Mouse (Mus musculus): ENCODE data around the gene Ankdd1b. TPM values are rescaled to one million over a fixed set of nuclear protein-coding genes. Genes with fewer than 3 reads are reported as not detected.

Ankdd1b gene
- total RNA-seq, 1 experiment = 1.1 TPM

- in situ Hi-C loops (cut with MboI; ENCODE audit: low sequenced_read_pairs in 2 of 2, unreplicated experiment in 2 of 2) = no loop called here
- TF ChIP-seq MAFK (IDR thresholded peaks at IDR 0.05; ENCODE audit: insufficient read depth, low read depth, low read length) = no peak
- TF ChIP-seq CHD2 (IDR thresholded peaks at IDR 0.05; ENCODE audit: low read depth, low read length) = no peak
- TF ChIP-seq ZNF384 (IDR thresholded peaks at IDR 0.05; ENCODE audit: low read depth, low read length) = no peak
- TF ChIP-seq ZC3H11A (IDR thresholded peaks at IDR 0.05; ENCODE audit: borderline replicate concordance, low read depth, low read length) = no peak
- no peak for TF ChIP-seq HCFC1 (IDR thresholded peaks at IDR 0.05; ENCODE audit: borderline replicate concordance, insufficient read depth, low read length)
- no peak overlapping the region for H3K9ac ChIP-seq (ENCODE audit: insufficient read depth, low read depth, low read length, poor library complexity, severe bottlenecking)
- no peaks in the 10 kb centered on the region for H3K4me1 ChIP-seq (ENCODE audit: control insufficient read depth in 2 of 2, insufficient read depth in 2 of 2, low read length in 2 of 2, poor library complexity in 1 of 2)
- no peaks in the 10 kb centered on the region for H3K9me3 ChIP-seq (ENCODE audit: control insufficient read depth, insufficient read depth, low read depth, low read length)
- no peak for DNase-seq (ENCODE audit: low read depth, low spot score)
- H3K36me3 ChIP-seq (ENCODE audit: control insufficient read depth, insufficient read depth, low read length, poor library complexity, severe bottlenecking) = no peaks in the 10 kb centered on the region
- no peak overlapping the region for H3K27ac ChIP-seq (ENCODE audit: insufficient read depth, low read depth, low read length, poor library complexity, severe bottlenecking)
- no peak overlapping the region for H3K4me3 ChIP-seq (ENCODE audit: insufficient read depth in 1 of 2, low read depth in 1 of 2, low read length in 2 of 2, poor library complexity in 1 of 2, severe bottlenecking in 1 of 2)
Measured at GRCm38 (mm10) chr13:96454288-96454687, 16.7 kb downstream of the Ankdd1b start.

- no peaks in the 10 kb centered on the region for H3K36me3 ChIP-seq (ENCODE audit: control insufficient read depth, insufficient read depth, low read length, poor library complexity, severe bottlenecking)
- DNase-seq (ENCODE audit: low read depth, low spot score) = no peak
- no peak for TF ChIP-seq ZC3H11A (IDR thresholded peaks at IDR 0.05; ENCODE audit: borderline replicate concordance, low read depth, low read length)
- no peak for TF ChIP-seq ZNF384 (IDR thresholded peaks at IDR 0.05; ENCODE audit: low read depth, low read length)
- TF ChIP-seq CHD2 (IDR thresholded peaks at IDR 0.05; ENCODE audit: low read depth, low read length) = no peak
- no peak for TF ChIP-seq MAFK (IDR thresholded peaks at IDR 0.05; ENCODE audit: insufficient read depth, low read depth, low read length)
- TF ChIP-seq HCFC1 (IDR thresholded peaks at IDR 0.05; ENCODE audit: borderline replicate concordance, insufficient read depth, low read length) = no peak
Measured at GRCm38 (mm10) chr13:96452621-96453020, 18.4 kb downstream of the Ankdd1b start.

GRCm38 (mm10) chr13:96451386-96452140 lies 19.4 kb downstream of the Ankdd1b start:
- in situ Hi-C loops (cut with MboI; ENCODE audit: low sequenced_read_pairs in 2 of 2, unreplicated experiment in 2 of 2) = no loop called here
- H3K9me3 ChIP-seq (ENCODE audit: control insufficient read depth, insufficient read depth, low read depth, low read length) = no peaks in the 10 kb centered on the region
- DNase-seq (ENCODE audit: low read depth, low spot score) = no peak

More at GRCm38 (mm10) chr13:96452621-96453020, 18.4 kb downstream of the Ankdd1b start:
- no peak overlapping the region for H3K9ac ChIP-seq (ENCODE audit: insufficient read depth, low read depth, low read length, poor library complexity, severe bottlenecking)
- H3K4me1 ChIP-seq (ENCODE audit: control insufficient read depth in 2 of 2, insufficient read depth in 2 of 2, low read length in 2 of 2, poor library complexity in 1 of 2) = no peaks in the 10 kb centered on the region
- H3K4me3 ChIP-seq (ENCODE audit: insufficient read depth in 1 of 2, low read depth in 1 of 2, low read length in 2 of 2, poor library complexity in 1 of 2, severe bottlenecking in 1 of 2) = no peak overlapping the region
- in situ Hi-C loops (cut with MboI; ENCODE audit: low sequenced_read_pairs in 2 of 2, unreplicated experiment in 2 of 2) = no loop called here
- no peak overlapping the region for H3K27ac ChIP-seq (ENCODE audit: insufficient read depth, low read depth, low read length, poor library complexity, severe bottlenecking)
- no peaks in the 10 kb centered on the region for H3K9me3 ChIP-seq (ENCODE audit: control insufficient read depth, insufficient read depth, low read depth, low read length)

GRCm38 (mm10) chr13:96450869-96451268 lies 20.1 kb downstream of the Ankdd1b start:
- no peak overlapping the region for H3K9ac ChIP-seq (ENCODE audit: insufficient read depth, low read depth, low read length, poor library complexity, severe bottlenecking)
- no peaks in the 10 kb centered on the region for H3K9me3 ChIP-seq (ENCODE audit: control insufficient read depth, insufficient read depth, low read depth, low read length)
- no peaks in the 10 kb centered on the region for H3K36me3 ChIP-seq (ENCODE audit: control insufficient read depth, insufficient read depth, low read length, poor library complexity, severe bottlenecking)
- no peak overlapping the region for H3K4me3 ChIP-seq (ENCODE audit: insufficient read depth in 1 of 2, low read depth in 1 of 2, low read length in 2 of 2, poor library complexity in 1 of 2, severe bottlenecking in 1 of 2)
- H3K4me1 ChIP-seq (ENCODE audit: control insufficient read depth in 2 of 2, insufficient read depth in 2 of 2, low read length in 2 of 2, poor library complexity in 1 of 2) = no peaks in the 10 kb centered on the region
- no peak for DNase-seq (ENCODE audit: low read depth, low spot score)
- in situ Hi-C loops (cut with MboI; ENCODE audit: low sequenced_read_pairs in 2 of 2, unreplicated experiment in 2 of 2) = no loop called here
- TF ChIP-seq ZC3H11A (IDR thresholded peaks at IDR 0.05; ENCODE audit: borderline replicate concordance, low read depth, low read length) (no peak), ZNF384 (IDR thresholded peaks at IDR 0.05; ENCODE audit: low read depth, low read length) (no peak), CHD2 (IDR thresholded peaks at IDR 0.05; ENCODE audit: low read depth, low read length) (no peak), HCFC1 (IDR thresholded peaks at IDR 0.05; ENCODE audit: borderline replicate concordance, insufficient read depth, low read length) (no peak), MAFK (IDR thresholded peaks at IDR 0.05; ENCODE audit: insufficient read depth, low read depth, low read length) (no peak)
- H3K27ac ChIP-seq (ENCODE audit: insufficient read depth, low read depth, low read length, poor library complexity, severe bottlenecking) = no peak overlapping the region

More at GRCm38 (mm10) chr13:96451386-96452140, 19.4 kb downstream of the Ankdd1b start:
- H3K4me3 ChIP-seq (ENCODE audit: insufficient read depth in 1 of 2, low read depth in 1 of 2, low read length in 2 of 2, poor library complexity in 1 of 2, severe bottlenecking in 1 of 2) = no peak overlapping the region
- H3K36me3 ChIP-seq (ENCODE audit: control insufficient read depth, insufficient read depth, low read length, poor library complexity, severe bottlenecking) = no peaks in the 10 kb centered on the region
- no peak for TF ChIP-seq ZNF384 (IDR thresholded peaks at IDR 0.05; ENCODE audit: low read depth, low read length)
- no peak for TF ChIP-seq HCFC1 (IDR thresholded peaks at IDR 0.05; ENCODE audit: borderline replicate concordance, insufficient read depth, low read length)
- TF ChIP-seq MAFK (IDR thresholded peaks at IDR 0.05; ENCODE audit: insufficient read depth, low read depth, low read length) = no peak
- no peak for TF ChIP-seq CHD2 (IDR thresholded peaks at IDR 0.05; ENCODE audit: low read depth, low read length)
- no peak for TF ChIP-seq ZC3H11A (IDR thresholded peaks at IDR 0.05; ENCODE audit: borderline replicate concordance, low read depth, low read length)
- H3K27ac ChIP-seq (ENCODE audit: insufficient read depth, low read depth, low read length, poor library complexity, severe bottlenecking) = no peak overlapping the region
- H3K4me1 ChIP-seq (ENCODE audit: control insufficient read depth in 2 of 2, insufficient read depth in 2 of 2, low read length in 2 of 2, poor library complexity in 1 of 2) = no peaks in the 10 kb centered on the region
- no peak overlapping the region for H3K9ac ChIP-seq (ENCODE audit: insufficient read depth, low read depth, low read length, poor library complexity, severe bottlenecking)
